Mouse (Mus musculus): ENCODE data around the gene Ptger1.
A peak's percentile ranks its signal among the peaks of the same experiment; 100 is the strongest.

Ptger1 gene

DNA sequence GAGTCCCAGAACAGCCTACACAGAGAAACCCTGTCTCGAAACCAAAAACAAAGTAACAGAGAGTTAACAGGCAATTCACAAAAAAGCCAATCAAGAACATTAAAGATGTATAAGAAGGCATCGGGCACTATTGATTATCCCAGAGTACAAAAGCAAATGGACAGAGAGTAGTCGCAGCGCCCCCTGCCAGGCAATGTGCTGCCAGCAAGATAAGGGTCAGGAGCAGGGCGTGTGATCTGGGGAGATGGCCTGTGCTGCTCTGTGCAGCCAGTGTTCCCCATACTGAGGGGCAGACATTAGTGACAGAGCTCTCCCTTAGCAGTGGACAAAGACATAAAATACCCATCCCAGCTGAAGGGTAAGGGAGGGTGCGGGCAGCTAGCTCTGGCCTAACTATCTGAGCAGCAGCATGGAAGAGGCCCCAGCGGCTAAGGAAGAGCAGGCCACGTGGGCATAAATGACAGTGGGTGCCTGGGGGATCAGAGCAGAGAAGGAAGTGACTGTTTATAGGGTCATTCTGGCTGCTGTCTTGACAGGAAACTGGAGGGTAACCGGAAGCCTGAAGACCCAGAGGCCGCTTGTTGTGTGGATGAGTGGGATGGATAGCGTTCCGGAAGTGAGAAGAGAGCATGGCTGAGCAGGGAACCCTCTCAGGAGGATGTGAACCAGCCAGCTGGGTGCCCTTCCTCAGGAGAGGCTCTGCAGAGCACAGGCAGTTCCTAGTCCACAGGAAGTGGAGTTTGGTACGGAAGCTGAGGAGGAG is 9.8 kb upstream of the Ptger1 start:
- peak; percentile 74 for DNase-seq

DNA sequence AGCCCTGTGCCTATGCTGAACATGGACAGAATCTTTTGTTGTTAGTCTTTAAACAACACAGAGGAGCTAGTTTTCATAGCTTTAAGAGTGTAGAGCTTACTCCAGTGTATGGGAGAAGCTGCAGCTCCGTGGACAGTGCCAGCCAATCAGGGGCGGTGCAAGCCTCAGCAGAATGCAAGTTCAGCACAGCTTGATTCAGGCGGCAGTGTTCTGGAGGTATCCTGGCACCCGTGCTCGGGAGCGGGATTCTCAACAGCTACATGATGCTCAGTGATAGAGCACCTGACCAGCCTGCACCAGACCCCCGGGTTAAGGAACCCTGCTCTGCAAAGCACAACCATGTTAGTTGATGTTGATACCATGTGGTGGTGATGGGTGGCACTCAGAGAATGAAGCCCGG is 5.9 kb upstream of the Ptger1 start:
- no peak for DNase-seq

DNA sequence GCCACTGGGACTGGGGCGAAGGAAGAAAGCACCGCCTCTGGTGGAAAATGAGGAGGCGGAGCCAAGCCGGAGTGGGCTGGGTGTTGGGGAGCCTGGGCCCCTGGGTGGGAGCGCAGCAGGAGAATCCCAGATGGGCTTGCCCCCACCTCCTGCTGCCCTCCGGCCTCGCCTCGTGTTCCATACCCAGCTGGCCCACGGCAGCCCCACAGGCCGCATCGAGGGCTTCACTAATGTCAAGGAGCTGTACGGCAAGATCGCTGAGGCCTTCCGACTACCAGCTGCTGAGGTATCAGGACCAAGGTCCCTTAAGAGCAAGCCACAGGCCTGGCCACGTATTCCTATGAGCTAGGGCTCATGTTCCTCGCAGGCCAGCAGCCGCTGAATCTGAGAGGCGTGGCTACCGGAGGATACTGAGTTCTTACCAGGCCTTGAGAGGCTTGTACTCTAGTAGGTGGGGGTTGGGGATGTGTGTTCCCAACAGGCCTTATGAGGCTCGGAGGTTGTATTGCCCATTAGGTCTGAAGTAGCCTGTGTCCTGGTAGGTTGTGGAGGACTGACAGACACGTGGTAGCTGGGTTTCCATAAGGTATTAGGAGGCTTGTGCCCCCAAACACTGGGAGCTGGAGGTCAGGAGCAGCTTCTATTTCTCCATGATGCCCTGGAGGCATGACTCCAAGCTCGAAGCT is 5.3 kb upstream of the Ptger1 start:
- peak; percentile 55 for DNase-seq

DNA sequence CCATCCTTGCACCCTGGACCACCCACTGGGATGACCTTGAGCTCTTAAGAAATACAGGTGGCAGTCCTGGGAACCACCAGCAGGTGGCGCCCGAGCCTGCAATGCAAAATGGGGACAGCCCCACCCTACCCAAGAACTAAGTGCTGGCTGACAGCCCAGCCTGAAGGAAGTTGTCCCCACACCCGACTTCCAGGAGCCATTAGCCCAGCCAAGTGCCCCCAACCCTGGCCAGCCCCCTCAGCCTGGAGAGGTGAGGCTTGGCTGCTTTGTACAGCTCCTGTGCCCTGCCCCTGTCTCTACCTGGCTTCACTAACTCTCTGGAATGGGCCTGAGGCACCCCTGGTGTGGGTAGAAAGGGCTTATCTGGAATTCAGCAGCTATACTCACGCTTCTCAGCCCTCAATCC is 4.1 kb upstream of the Ptger1 start:
- DNase-seq: peak; percentile 98

DNA sequence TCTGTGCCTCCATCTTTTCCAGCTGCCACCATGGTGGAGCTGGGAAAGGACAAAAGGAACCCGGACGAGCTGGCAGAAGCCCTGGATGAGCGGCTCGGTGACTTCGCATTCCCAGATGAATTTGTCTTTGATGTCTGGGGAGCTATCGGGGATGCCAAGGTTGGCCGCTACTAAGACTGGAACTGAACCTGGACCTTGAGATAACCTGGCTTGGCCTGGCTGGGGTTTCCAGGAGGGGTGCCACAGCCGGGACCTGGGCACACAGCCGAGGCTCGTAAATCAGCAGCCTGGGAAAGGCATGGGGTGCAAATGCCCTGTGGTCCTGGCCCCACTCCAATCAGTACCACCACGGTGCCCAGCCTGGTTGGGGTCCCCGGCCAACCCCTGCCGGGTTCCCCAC is 2.4 kb upstream of the Ptger1 start:
- no peak for DNase-seq

DNA sequence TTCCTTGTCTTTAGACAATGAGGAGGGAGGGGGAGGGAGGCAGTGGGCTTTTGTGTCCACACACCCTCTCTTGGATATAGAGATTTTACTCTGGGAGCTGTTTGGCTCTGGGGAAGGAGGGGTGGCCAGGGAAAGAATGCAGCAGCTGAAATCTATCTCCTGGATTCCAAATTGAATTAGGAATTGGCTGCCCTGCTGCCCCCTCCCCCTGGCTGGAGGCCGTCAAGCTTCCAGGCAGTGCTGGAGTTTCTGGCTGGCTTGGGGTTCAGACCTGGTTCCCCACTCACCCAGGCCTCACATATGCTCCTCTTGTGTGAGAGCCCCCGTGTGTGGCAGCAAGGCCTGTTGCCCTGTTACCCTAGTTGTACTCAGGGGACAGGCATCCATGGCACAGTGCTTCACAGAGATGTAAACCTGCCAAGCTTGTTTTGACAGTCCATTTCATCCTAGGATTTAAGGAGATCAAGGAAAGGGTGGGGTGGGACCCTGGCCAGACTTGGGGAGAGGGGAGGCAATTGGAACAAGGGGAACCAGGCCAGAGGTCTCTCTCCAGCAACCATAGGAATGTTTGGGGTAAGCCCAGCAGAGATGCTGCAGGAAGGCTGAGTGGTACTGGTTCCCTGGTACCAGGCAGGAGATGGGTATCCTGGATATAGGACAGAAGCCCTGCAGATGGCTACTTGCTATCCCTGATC is 1.4 kb upstream of the Ptger1 start:
- DNase-seq: peak; percentile 50

DNA sequence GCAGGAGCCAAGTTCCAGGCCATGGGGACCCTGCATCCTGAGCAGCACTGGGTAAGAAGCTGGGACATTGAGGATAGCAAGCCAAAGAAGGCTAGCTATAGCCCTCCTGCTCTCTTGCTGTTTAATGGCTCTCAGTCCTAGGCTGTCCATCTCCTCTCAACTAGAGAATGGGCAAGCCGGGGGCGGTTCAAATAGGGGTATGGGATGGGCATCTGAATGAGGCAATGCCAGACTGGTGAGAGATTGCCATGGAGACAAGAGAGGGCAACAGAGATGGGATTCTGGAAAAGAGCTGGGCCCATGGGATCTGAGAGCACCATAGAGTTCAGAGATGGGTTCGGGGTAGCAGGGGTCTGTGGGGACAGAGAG is 372 bp downstream of the Ptger1 start:
- no peak for DNase-seq

DNA sequence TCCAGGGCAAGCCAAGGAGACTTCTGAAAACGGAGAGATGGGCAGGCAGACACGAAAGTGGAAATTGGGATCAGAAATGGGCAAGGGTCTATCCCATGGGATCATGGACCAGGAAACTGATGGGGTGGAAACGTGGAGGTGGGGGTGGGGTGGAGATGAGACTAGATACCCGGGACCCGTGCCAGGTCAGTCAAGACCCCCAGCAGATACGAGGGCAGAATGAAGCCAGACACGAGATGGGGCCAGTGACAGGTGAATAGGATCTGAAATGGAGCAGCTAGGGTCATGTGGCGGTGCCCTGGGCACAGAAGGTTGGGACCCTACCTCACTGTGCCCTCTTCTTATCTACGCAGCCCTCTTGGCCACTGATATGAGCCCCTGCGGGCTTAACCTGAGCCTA is 1.0 kb downstream of the Ptger1 start:
- no peak for DNase-seq

DNA sequence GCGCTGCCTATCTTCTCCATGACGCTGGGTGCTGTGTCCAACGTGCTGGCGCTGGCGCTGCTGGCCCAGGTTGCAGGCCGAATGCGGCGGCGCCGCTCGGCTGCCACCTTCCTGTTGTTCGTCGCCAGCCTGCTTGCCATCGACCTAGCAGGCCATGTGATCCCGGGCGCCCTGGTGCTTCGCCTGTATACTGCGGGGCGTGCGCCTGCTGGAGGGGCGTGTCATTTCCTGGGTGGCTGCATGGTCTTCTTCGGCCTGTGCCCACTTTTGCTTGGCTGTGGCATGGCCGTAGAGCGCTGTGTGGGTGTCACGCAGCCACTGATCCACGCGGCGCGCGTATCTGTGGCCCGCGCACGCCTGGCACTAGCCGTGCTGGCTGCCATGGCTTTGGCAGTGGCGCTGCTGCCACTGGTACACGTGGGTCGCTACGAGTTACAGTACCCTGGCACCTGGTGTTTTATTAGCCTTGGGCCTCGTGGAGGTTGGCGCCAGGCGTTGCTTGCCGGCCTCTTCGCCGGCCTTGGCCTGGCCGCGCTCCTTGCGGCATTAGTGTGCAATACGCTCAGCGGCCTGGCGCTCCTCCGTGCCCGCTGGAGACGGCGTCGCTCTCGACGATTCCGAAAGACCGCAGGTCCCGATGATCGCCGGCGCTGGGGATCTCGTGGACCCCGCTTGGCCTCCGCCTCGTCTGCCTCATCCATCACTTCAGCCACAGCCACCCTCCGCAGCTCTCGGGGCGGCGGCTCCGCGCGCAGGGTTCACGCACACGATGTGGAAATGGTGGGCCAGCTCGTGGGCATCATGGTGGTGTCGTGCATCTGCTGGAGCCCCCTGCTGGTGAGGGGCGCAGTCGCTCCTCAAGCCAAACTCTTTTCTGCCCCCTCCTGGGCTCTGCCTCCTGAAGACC is 1.8 kb downstream of the Ptger1 start:
- peak; percentile 72 for DNase-seq

DNA sequence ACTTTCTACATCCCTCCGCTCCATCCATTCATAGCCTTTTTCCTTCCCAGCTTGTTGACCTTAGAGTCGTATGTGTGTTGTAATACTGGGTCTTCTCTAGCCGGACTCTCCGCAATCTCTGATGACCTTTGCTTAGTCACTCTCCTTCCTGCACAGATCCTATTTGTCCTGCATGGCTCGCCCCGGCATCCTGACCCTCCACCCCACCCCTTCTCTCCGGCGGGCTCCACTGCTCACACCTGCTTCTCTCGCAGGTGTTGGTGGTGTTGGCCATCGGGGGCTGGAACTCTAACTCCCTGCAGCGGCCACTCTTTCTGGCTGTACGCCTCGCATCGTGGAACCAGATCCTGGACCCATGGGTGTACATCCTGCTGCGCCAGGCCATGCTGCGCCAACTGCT is 2.5 kb downstream of the Ptger1 start:
- DNase-seq: no peak

DNA sequence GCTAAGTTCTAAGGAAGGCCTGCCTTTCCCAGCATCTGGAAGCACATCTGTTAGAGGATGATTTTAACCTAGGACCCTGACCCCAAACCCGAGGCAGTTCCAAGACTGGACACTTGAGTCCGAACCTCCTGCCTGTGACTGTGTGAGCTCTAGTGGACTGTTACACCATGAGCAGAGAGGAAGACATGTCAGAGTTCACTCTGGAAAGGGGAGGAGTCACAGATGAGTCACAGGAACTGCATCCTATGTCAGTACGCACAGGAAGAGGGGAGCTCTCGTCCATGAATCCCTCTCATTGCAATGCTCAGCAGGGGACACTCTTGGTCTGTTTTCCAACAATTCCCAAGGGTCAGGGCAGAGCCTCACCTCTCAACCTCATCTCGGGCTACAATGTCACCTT is 6.5 kb downstream of the Ptger1 start:
- no peak for DNase-seq

DNA sequence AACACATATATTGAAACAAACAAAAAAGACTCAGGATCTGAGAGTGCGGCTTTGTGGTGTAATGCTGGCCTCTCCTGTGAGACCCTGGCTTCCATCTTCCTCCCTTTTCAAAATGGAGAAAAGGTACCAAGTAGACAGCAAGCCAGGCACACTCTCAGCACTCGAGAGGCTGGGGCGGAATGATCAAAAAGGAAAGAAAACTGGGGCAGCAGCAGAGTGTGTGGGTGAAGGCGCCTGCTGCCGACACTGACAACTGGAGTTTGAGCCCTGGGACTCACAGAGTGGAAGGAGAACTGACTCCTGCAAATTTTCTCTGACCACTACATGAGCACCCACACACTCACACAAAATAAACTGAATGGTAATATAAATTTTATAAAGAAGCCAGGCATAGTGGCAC is 8.0 kb downstream of the Ptger1 start:
- no peak for DNase-seq

DNA sequence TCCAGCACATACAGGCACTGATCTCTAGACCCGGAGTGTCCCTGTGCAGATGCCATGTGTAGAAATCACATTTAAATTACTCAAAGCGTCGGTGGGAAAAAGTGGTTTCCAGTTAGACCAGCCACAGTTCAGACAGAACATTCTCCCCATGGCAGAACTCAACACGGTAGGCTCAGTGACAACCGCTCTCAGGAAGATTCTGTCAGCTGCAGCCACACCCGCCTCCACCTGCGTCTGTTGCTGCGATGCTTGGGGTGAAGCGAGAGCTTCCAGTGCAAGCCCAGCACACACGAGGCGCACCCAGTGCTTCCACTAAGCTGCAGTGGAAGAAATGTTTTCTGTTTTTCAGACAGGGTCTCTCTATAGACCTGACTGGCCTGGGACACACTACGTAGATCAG is 13.4 kb downstream of the Ptger1 start:
- no peak for DNase-seq

DNA sequence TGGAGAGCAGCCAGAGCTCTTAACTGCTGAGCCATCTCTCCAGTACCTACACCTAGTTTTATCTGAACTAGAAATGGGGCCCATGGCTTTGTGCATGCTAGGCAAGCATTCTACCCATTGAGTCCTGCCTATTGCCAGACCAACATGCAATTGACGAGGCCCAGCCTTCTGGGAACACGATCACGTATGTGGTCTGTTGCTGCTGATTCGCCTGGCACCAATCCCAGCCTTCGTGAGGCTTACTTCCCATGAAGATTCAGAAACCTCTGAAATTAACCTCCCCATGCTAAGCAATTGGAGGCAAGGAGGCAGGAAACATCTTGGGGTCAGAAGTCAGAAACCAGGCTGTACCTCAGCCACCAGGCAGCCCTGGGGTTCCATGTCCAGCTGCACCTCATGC is 14.1 kb downstream of the Ptger1 start:
- no peak for DNase-seq

DNA sequence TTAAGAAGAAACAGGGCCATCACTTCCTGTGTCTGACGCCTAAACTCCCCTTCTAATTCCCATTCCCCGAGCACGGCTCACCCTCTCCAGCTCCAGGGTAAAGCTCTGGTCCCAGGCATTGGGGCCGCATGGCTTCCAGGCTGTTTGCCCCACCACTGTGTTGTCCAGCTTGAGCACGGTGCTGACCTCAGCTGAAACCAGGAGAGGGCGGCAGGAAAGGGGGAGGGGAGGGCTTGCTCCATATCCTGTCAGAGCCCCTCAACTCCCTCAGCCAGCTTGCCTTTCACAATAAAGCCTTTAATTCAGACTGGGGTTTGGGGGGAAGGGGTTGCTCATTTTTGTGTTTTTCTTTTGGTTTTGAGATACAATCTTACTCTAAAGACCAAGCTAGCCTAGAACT is 14.6 kb downstream of the Ptger1 start:
- no peak for DNase-seq

DNA sequence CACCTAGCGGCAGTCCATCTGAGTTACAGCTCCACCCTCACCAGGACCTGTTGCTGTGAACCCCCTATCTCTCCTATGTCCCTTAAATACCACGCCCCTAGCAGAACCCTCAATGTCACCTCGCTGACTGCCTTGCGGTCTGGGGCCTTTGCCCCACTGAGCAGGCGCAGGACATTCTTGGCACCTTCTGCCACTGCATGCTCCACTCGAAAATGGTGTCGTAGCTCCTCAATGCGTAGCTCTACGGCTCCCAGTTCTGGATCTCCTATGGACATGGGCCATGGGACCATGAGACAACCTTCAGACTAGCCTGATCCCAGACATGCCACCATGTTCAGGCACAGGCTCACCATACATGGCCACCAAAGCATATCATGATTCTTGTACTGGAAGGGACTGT is 18.0 kb downstream of the Ptger1 start:
- DNase-seq: no peak

DNA sequence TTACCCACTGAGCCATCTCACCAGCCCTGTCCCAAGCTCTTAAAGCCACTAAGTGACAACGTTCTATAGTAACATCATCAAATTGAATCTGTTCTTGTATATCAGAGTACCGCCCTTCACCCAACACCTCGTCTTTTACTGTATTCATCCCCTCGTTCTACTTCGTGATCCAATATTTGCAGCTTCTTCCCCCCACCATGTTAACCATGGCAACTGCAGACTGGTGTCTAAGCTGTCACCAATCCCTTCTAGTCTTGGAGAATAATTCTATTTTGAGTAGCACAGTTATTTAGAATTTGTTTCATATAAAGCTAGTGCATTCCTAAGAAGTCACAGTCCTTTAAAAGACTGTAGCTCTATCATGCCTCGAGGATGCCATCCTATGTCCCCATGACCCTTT is 22.8 kb downstream of the Ptger1 start:
- DNase-seq: no peak

DNA sequence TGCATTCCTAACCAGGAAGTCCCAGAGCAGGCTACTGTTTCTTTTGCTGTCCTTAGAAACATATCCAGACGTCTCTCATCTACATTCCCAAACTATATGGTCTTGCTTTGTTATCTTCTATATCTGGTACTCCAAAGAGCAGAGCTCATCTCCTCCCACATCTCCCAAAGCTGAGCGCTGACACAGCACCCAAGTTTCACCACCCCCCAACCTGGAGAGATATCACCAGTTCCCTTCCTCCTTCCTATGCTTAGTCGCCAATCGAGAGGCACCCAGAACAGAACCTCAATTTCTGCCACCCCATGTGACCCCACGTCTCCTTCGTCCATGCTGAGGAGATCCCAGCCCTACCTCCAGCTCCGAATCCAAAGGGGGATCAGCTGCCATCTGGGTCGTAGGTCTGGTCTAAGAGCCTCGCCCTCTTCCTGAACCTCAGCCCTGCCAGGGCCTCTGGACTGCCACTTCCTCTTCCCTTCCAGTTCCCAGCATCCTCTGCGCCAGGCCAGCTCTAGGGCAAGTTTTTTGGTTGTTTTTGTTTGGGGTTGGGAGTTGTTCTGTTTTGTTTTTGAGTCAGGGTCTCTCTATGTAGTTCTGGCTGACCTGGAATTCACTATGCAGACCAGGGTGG is 27.2 kb downstream of the Ptger1 start:
- peak; percentile 63 for DNase-seq

DNA sequence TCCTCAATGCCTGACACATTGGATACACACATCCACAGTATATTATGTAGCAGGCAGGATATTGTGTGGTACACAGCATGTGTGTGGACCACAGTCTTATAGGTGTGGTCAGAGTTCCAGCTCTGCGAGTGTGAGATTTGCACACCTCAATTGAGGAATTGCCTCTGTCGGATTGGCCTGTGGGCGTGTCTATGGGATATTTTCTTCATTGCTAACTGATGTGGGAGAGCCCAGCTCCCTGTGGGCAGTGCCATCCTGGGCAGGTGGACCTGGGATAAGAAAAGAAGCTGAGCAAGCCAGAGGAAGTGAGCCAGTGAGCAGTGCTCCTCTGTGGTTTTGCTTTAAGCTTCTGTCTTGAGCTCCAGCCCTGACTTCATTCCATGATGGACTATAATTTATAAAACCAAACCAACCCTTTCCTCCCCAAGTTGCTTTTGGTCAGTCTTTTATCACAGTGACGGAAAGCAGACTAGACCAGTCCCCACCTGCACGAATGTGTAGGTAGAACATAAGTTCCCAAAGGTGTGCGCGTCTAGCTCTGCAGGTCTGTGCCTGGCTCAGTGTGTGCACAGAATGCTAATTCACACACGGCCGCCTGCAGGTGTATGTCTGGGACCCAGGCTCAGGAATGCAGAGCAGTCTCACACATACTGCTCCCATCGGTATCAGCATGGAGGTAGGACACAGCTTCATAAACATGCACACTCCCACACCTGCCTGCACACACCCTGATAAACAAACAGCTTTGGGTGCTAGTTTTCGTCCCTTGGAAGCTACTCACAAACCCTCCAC is 28.1 kb downstream of the Ptger1 start:
- no peak for DNase-seq

DNA sequence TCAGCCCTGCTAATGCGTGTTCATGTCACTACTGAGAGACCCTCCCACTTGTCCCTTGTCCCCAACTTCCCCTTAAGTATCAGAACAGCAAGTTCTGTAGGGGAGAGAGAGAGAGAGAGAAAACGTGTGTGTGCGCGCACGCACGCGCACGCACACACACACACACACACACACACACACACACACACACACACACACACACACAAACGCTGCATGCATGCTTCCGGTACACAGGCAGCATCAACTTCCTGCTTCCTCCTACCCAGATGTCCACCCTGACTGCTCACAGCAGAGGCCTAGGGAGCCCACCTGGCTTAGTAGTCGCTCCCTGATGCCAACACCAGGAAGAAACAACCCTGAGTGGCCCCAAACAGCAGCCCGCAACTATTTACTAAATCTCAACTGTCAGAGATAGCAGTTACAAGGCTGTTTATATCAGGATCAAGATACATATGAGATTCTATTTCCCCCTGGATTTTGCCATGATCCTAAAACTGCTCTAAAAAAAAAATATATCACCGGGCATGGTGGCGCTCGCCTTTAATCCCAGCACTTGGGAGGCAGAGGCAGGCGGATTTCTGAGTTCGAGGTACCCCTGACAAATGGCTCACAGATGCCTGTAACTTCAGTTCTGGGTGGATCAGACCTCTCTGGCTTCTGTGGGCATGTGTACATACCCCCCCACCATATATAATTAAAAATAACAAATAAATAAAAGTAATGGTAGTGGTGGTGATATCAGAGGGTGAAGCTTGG is 29.1 kb downstream of the Ptger1 start:
- peak; percentile 63 for DNase-seq
